Mouse (Mus musculus) left cerebral cortex, adult 18-20 months (tissue): ENCODE data around the gene Camsap1. TPM values are rescaled to one million over a fixed set of nuclear protein-coding genes. Genes with fewer than 3 reads are reported as not detected.
A peak's percentile ranks its signal among the peaks of the same experiment; 100 is the strongest.

ENCODE experiments used
- DNase-seq, 2 experiments: peaks; one replicate each; pipeline ENCODE4 v3.0.0; 2021 to 2022; ENCODE audit warnings: low spot score in 2 of 2, mixed read lengths in 1 of 2
- long read RNA-seq, 2 experiments: library from polyadenylated mRNA; stranded (forward); transcript quantifications; one replicate each; pipeline ENCODE4 v2.0.0; 2021
- total RNA-seq, 2 experiments: library from RNA; stranded (reverse); gene quantifications; 2 replicates each; pipeline ENCODE4 v1.2.3; 2021

Gene Camsap1
- 100 to 1,000 TPM; 155 to 171 TPM for total RNA-seq
- long read RNA-seq, experiment 1, full-length matches to known transcripts, result 1 of 49 reads
- long read RNA-seq, experiment 1, partial matches to known transcripts, result 19 of 49 reads
- long read RNA-seq, experiment 1, other reads (novel, unspliced or antisense), result 29 of 49 reads
- long read RNA-seq, experiment 2, partial matches to known transcripts, result 15 of 43 reads
- long read RNA-seq, experiment 2, other reads (novel, unspliced or antisense), result 28 of 43 reads

DNA sequence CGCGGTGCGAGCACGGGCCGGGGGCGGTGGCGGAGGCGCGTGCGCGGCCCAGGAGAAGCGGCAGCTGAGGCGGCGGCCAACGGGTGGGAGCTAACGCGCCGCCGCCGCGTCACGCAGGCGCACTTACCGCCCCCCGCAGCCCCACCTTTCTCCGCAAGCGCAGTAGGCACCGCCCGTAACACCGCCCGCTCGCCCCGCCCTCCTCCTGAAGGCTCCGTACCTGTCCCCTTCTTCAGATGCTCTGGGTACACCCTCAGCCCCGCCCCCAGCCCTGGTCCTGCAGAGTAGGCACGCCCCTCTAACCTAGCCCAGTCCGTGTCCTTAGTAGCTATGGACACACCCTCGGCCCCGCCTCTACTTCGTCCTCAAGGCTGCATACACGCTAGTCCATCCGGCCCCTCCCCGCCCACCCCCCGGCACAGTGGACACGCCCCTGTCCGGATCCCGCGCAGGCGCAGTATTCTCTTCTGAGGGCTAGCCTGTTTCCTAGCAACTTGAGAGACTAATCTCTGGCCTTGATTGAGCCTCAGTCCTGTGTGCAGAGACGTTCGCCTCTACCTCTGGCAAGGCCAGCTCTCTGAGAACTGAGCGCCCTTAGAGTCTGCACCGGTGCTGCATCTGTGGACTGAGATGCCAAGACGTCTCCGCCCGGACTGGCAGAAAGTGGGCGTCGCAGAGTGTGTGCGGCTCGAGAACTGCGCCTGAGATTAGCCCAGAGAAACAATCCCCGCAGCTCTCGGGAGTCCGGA is at the start of gene Camsap1:
Camsap1 (minus strand) TSS at position 124 of the 749 bp plus-strand sequence.
- DNase-seq, result peak; percentile 99

- DNase-seq, result no peak
Measured at GRCm38 (mm10) chr2:26030288-26030687, 47.2 kb upstream of the Camsap1 start.

GRCm38 (mm10) chr2:26024138-26025075 is 41.3 kb upstream of the Camsap1 start:
- peak; percentile 38 to 49 for DNase-seq

DNA sequence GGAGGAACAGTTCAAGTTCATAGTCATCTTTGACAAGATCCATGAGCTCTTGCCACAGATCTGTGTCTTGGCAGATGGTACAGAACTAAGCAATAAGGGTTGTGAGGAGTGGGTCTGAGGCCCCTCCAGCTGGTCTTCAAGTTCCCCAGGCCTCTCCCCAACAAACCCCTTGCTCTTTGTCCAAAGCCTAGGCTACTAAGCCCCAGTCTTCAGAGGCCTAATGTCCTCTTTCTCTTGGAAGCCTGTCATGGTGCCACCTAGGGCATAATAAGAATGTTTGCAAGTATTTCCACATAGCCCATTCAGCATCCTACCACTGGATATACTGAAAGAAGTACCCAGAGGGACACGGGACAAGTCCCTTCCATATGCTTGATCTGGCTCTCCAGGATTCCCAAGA is 39.5 kb upstream of the Camsap1 start:
- no peak for DNase-seq

- DNase-seq, result peak in 1 of 2 experiments; percentile 5
Measured at GRCm38 (mm10) chr2:26022258-26022565, 39.1 kb upstream of the Camsap1 start.

DNA sequence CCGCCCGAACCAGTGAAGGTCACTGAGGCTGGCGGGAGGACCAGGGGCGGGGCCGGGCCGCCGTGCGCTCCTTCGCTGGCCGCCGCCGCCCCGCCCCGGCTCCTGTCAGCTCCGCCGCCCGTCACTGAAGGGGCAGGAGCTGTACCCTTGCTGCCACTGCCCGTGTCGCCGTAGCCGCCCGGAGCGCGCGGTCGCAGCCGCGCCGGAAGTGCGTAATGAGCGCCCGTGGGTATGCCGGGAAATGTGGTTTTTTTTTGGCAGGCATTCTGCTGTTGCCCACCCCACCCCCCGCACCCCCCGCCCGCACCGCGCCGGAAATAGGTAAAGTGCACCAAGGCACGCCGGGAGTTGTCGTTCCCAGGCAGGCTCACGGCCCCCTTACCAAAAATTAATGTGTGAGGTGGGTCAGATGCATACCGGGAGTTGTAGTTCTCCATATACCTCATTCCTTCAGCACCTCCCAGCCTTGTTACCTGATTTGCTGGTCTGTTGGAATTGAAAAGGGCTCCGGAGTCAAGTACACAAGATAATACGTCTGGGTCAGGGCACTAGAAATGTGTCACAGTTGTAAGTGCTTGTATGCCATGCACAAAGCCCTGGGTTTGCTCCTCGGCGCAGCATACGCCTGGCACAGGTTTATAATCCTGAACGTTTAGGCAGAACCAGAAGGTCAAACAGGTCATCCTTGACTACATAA is 38.6 kb upstream of the Camsap1 start, which contains the start of gene Ubac1:
Ubac1 (minus strand) TSS at position 187 of the 697 bp plus-strand sequence.
- DNase-seq, result peak; percentile 82 to 94

DNA sequence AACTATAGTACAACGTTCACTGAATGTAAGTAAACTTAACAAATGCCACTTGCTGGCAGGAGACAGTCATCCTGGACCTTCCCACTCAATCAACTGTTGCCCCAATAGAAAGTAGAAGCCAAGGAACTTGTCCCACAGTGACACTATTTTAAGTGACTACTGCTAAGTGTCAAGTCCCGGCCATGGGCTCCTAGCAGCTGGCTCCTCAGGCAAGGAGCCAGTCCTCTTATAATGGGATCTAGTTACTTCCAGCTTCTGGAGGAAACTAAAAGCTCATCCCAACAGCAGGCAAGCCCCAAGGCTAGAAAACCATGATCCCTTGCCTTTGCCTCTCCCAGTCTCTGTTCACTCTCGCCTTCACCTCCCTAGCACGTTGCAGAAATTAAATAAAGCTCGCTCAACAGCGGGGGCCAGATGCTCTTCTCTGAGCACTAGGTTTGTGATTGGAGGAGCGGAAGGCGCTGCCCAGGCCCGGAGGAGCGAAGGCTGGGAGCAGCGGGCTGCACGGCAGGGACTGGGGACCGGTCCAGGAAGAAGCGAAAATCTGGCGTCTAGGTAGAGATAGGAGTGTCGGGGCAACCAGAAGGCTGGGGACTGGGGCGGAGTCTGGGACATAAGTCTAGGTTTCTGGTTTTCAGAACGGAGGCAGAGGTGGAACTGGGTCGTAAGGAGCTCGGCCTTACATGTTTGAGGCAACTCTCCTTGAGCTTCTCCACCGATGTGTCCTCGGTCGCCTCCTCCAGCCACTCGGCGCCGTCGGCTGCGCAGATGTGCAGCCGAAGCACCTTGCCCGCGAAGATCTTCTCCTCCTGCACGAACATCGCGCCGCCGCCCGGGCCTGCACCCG is 37.9 kb upstream of the Camsap1 start:
- peak; percentile 35 to 55 for DNase-seq

GRCm38 (mm10) chr2:26019923-26020322 is 36.8 kb upstream of the Camsap1 start:
- DNase-seq, result no peak

DNA sequence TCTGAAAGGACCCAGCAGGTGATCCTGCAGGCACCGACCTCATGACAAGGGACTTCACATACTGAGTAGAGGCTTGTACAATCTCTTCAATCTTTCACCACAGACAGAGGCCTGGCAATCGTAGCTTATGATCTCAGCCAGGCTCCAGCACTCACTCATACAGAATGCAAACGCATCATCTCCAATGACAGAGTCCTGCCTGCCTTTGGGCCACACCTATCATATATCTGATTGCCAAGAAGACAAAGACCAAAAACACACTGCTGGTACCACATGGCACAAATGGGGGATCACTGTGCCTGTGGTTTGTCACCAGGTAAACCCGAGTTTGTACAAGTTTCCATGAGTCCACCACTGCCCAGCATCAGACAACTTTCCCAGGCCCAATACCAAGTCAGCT is 34.2 kb upstream of the Camsap1 start:
- DNase-seq, result no peak

GRCm38 (mm10) chr2:26013674-26014073 is 30.6 kb upstream of the Camsap1 start:
- no peak for DNase-seq

DNA sequence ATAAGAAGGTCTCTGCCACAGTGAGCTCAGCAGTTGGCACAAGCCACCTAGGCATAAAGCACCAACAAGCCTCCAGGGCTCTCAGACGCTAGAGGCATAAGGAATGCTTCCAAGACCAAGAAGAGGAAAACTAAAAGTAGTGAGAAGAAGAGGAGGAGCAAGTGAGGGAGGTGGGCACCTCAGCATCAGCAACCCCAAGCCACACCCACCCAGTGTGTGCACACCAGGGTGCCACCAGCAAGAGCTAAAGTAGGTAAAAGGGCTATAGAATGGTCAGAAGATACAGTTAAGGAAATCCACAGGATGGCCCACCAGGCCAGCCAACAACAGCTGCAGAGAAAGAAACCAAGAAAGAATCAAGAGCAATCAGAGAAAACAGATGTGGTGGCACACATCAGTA is 28.3 kb upstream of the Camsap1 start:
- no peak for DNase-seq

- DNase-seq, result no peak
Measured at GRCm38 (mm10) chr2:26002001-26002400, 18.9 kb upstream of the Camsap1 start.

- no peak for DNase-seq
Measured at GRCm38 (mm10) chr2:26001136-26001535, 18.1 kb upstream of the Camsap1 start.

DNA sequence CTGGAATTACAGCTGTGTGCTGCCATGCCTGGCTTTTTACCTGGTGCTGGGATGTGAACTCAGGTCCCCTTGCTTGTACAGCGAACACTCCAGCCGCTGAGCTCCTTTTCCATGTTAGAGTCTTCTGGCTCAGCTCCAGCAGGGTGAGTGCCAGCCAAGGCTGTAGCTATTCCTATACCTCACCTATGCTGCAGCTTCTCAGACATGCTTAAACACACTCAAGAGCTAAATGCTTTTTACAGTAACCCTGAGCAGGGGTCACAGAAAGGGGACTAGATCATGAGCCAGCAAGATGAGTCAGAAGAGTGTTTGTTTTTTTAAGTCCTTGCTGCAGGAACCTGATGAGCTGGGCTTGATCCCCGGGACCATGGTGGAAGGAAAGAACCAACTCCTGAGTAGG is 14.6 kb upstream of the Camsap1 start:
- DNase-seq, result no peak

- DNase-seq, result no peak
Measured at GRCm38 (mm10) chr2:25994791-25995190, 11.7 kb upstream of the Camsap1 start.

DNA sequence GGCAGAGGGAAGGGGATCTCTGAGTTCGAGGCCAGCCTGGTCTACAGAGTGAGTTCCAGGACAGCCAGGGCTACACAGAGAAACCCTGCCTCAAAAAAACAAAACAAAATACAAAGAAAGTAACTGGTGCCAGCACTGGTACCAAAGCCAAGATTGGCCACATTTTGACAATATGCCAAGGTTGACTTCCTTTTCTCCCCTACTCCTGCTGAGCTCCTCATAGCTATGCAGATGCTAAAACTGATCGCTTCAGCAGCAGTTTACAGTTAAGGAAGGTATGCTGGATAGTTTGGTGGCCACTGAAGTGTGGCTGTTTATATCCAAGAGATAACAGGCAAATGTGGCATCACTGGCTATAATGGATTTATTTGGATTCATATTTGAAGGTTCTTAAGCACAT is 9.2 kb upstream of the Camsap1 start:
- no peak for DNase-seq

GRCm38 (mm10) chr2:25989651-25990050 is 6.6 kb upstream of the Camsap1 start:
- no peak for DNase-seq

- DNase-seq, result no peak
Measured at GRCm38 (mm10) chr2:25987817-25988216, 4.7 kb upstream of the Camsap1 start.

GRCm38 (mm10) chr2:25986601-25987000 is 3.5 kb upstream of the Camsap1 start:
- DNase-seq, result no peak

DNA sequence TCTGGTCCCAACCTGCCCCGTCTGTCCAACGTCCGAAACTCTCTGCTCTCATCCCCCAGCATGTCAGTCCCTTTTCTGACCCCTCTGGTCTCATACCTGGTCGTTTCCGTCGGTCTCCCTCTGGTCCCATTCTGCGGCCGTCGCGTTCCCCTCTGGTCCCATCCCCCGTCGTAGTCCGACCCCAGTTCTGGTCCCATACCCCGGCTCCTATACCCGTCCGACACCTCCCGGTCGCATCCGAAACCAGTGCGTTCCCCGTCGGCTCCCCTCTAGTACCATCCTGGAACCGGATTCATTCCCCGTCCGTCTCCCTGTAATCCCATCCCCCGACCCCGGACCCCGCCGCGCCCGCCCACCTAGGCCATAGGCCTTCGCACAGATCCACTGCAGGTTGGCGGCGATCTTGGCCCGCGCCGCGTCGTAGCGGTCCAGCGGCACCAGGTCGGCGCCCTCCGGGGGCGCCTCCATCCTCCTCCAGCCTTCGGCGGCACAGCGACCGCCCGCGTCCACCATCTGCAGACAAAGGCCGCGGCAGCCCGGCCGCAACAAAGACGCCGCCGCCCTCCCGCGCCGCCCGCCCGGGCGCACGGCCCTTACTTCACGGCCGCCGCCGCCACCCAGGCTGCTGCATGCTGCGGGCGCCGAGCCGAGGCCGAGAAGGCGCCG is 523 bp downstream of the Camsap1 start:
- DNase-seq, result peak; percentile 17 to 28
